Mouse (Mus musculus): ENCODE results near the gene Ypel2. TPM values are rescaled to one million over a fixed set of nuclear protein-coding genes. Genes with fewer than 3 reads are reported as not detected.

The Ypel2 gene
- polyA plus RNA-seq, 1 experiment from 2014 or later = 4.3 TPM

GRCm38 (mm10) chr11:86894171-86894577 lies 99.3 kb downstream of the Ypel2 start:
- peak overlapping the region; percentile 66 for H3K27ac ChIP-seq
- peak; percentile 85 for DNase-seq (ENCODE audit: low spot score)
- H3K4me3 ChIP-seq = peak overlapping the region; percentile 49
- no peaks in the 10 kb centered on the region for H3K36me3 ChIP-seq
- H3K4me1 ChIP-seq (replicated peaks) = peaks cover 46% of the 10 kb centered on the region
- H3K27me3 ChIP-seq (ENCODE audit: insufficient read depth, poor library complexity, severe bottlenecking) = peaks cover 7% of the 10 kb centered on the region
- 7% methylated on average over 19 of the region's 19 CpGs for WGBS
- H3K9me3 ChIP-seq = no peaks in the 10 kb centered on the region; the same call in 1 of the 2 replicates

GRCm38 (mm10) chr11:86892996-86893670 lies 100.4 kb downstream of the Ypel2 start:
- DNase-seq (ENCODE audit: low spot score) = no peak
- WGBS = 87% methylated on average over 15 of the region's 15 CpGs

More at GRCm38 (mm10) chr11:86892996-86893670, 100.4 kb downstream of the Ypel2 start:
- H3K27me3 ChIP-seq (ENCODE audit: insufficient read depth, poor library complexity, severe bottlenecking) = peaks cover 7% of the 10 kb centered on the region
- H3K4me1 ChIP-seq (replicated peaks) = peaks cover 36% of the 10 kb centered on the region
- H3K27ac ChIP-seq = peak overlapping the region; percentile 66; the same call in 1 of the 2 replicates
- H3K36me3 ChIP-seq = no peaks in the 10 kb centered on the region
- H3K9me3 ChIP-seq = no peaks in the 10 kb centered on the region; the same call in 1 of the 2 replicates
- peak overlapping the region; percentile 49; the same call in 1 of the 2 replicates for H3K4me3 ChIP-seq

Other genes with a start within 250 kb of the Ypel2 start
- 138 and 139 TPM in 2 replicates for gene Cltc, start 236.1 kb downstream of the Ypel2 start, polyA plus RNA-seq (2016; fragmentation: Nextera tagmentation; extraction: Ambion mirVana)
- 34.1 and 37.8 TPM in 2 replicates for gene Dhx40, start 186.0 kb downstream of the Ypel2 start, polyA plus RNA-seq (2016; fragmentation: Nextera tagmentation; extraction: Ambion mirVana)
- 51.2 and 82.4 TPM in 2 replicates for gene Gdpd1, start 80.4 kb upstream of the Ypel2 start, polyA plus RNA-seq (2016; fragmentation: Nextera tagmentation; extraction: Ambion mirVana)
- 24.9 and 27.1 TPM in 2 replicates for gene Smg8, start 93.1 kb upstream of the Ypel2 start, polyA plus RNA-seq (2016; fragmentation: Nextera tagmentation; extraction: Ambion mirVana)
- gene Prr11, start 115.0 kb upstream of the Ypel2 start, polyA plus RNA-seq (2016; fragmentation: Nextera tagmentation; extraction: Ambion mirVana) = 14.5 and 18.1 TPM in 2 replicates
- gene Ska2, start 115.5 kb upstream of the Ypel2 start, polyA plus RNA-seq (2016; fragmentation: Nextera tagmentation; extraction: Ambion mirVana) = 76.9 and 99.9 TPM in 2 replicates
- 64.4 and 65.5 TPM in 2 replicates for gene Trim37, start 133.4 kb upstream of the Ypel2 start, polyA plus RNA-seq (2016; fragmentation: Nextera tagmentation; extraction: Ambion mirVana)

Measured in hindbrain, embryonic 10.5 days (tissue).